Mouse (Mus musculus) cerebellum, postnatal 36 days (tissue): Measurements from ENCODE around the gene 4930402F06Rik.
A peak's percentile ranks its signal among the peaks of the same experiment; 100 is the strongest.

Source experiments
- DNase-seq, 2 experiments: peaks; one replicate each; pipeline ENCODE4 v3.0.0; 2021 to 2022; ENCODE audit warnings: mixed read lengths in 2 of 2

The 4930402F06Rik gene

GRCm38 (mm10) chr2:35338036-35338435 is 58.9 kb downstream of the 4930402F06Rik start:
- no peak for DNase-seq

- no peak for DNase-seq
Measured at GRCm38 (mm10) chr2:35337419-35337818, 59.6 kb downstream of the 4930402F06Rik start.

- DNase-seq = peak; percentile 99 to 100
Measured at GRCm38 (mm10) chr2:35336388-35337280, 60.3 kb downstream of the 4930402F06Rik start, which contains the start of gene Stom. Gene Stom (minus strand): TSS chr2:35336976.

- no peak for DNase-seq
Measured at GRCm38 (mm10) chr2:35335620-35336019, 61.4 kb downstream of the 4930402F06Rik start.

- no peak for DNase-seq
Measured at GRCm38 (mm10) chr2:35333670-35334069, 63.3 kb downstream of the 4930402F06Rik start.

GRCm38 (mm10) chr2:35331205-35331604 is 65.8 kb downstream of the 4930402F06Rik start:
- DNase-seq = no peak

- no peak for DNase-seq
Measured at GRCm38 (mm10) chr2:35329061-35329460, 67.9 kb downstream of the 4930402F06Rik start.

- DNase-seq = peak; percentile 78 to 82
Measured at GRCm38 (mm10) chr2:35328064-35328792, 68.7 kb downstream of the 4930402F06Rik start.

GRCm38 (mm10) chr2:35327583-35327982 is 69.4 kb downstream of the 4930402F06Rik start:
- no peak for DNase-seq

- no peak for DNase-seq
Measured at GRCm38 (mm10) chr2:35326931-35327330, 70.0 kb downstream of the 4930402F06Rik start.

- DNase-seq = no peak
Measured at GRCm38 (mm10) chr2:35325930-35326329, 71.0 kb downstream of the 4930402F06Rik start.
